9 mouse cellular contexts compared by ENCODE assay signal in the genomic region with DNA sequence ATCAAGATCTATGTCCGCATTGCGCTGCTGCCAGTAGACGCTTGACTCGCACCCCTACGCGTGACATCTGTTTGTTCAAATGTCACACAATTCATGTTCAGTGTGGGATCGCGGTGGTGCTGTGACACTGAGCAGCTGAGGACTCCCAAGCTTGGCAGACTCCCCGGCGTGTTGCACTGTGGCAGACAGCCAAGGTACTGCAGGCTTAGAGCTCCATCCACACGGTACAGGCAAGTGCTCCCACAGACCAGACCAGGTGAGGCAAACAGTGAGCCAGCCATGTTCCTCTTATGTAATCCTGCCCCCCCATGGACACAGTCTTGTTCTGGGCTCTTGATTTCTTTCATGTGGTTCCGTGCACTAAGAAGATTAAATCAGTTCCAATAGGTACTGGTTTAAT.
DNase-seq lines count a peak whose midpoint lies in the region; ATAC-seq and TF ChIP-seq lines count a peak whose summit lies in the region.
"Had no signal": no experiment of that assay in that cellular context is flagged by ENCODE, and none has a peak within 500 bp of the region (broad histone marks: within the 10 kb centered on the region; RNA-seq: fewer than 3 reads in every experiment).

No protein-coding gene starts in this region.

- no peaks in the 10 kb centered on the region for H3K9me3 ChIP-seq in embryonic facial prominence, embryonic 14.5 days (ENCODE audit: control insufficient read depth, low read length)
- no peaks in the 10 kb centered on the region for H3K9me3 ChIP-seq in embryonic facial prominence, embryonic 10.5 days
- no peaks in the 10 kb centered on the region for H3K9me3 ChIP-seq in kidney, postnatal 0 days (replicated peaks; ENCODE audit: low read length)
- no peaks in the 10 kb centered on the region for H3K9me3 ChIP-seq in limb, embryonic 13.5 days
- H3K9me3 ChIP-seq: limb, embryonic 15.5 days had no signal

- peak; percentile 68 for DNase-seq in embryonic facial prominence, embryonic 14.5 days (ENCODE audit: low spot score)
- DNase-seq in embryonic facial prominence, embryonic 10.5 days (ENCODE audit: low spot score) = no peak
- DNase-seq in brain, adult 2 months (ENCODE audit: low read depth, low spot score) = peak; percentile 90
- DNase-seq in gastrocnemius, postnatal 14 days = peak; percentile 57
- peak; percentile 47 for DNase-seq in kidney, postnatal 0 days (ENCODE audit: low spot score)
- peak; percentile 54 for DNase-seq in right cerebral cortex, postnatal 25 days
- no peak for DNase-seq in thymus, adult 18-20 months

- intact Hi-C loops in gastrocnemius, postnatal 14 days (cut with DNase I; ENCODE audit: low total_unique reads) = no loop called here

- peaks cover 3% of the 10 kb centered on the region; the same call in 1 of the 2 replicates for H3K4me1 ChIP-seq in embryonic facial prominence, embryonic 14.5 days (ENCODE audit: control insufficient read depth, insufficient read depth, low read length)
- no peaks in the 10 kb centered on the region for H3K4me1 ChIP-seq in embryonic facial prominence, embryonic 10.5 days
- no peaks in the 10 kb centered on the region for H3K4me1 ChIP-seq in kidney, postnatal 0 days (replicated peaks; ENCODE audit: insufficient read depth, low read length)
- H3K4me1 ChIP-seq in limb, embryonic 13.5 days = peaks cover 22% of the 10 kb centered on the region

- H3K9ac ChIP-seq in embryonic facial prominence, embryonic 14.5 days (ENCODE audit: low read depth, low read length) = no peak overlapping the region
- H3K9ac ChIP-seq in kidney, postnatal 0 days (ENCODE audit: low read depth, low read length) = no peak overlapping the region
- no peak overlapping the region for H3K9ac ChIP-seq in limb, embryonic 13.5 days
- H3K9ac ChIP-seq: limb, embryonic 15.5 days had no signal

- H3K4me3 ChIP-seq in embryonic facial prominence, embryonic 14.5 days (ENCODE audit: low read depth, low read length) = no peak overlapping the region
- H3K4me3 ChIP-seq in embryonic facial prominence, embryonic 10.5 days = no peak overlapping the region
- no peak overlapping the region for H3K4me3 ChIP-seq in kidney, postnatal 0 days (replicated peaks; ENCODE audit: low read depth, low read length)
- H3K4me3 ChIP-seq in limb, embryonic 13.5 days = no peak overlapping the region
- H3K4me3 ChIP-seq: limb, embryonic 15.5 days had no signal

- WGBS in embryonic facial prominence, embryonic 14.5 days = 71% methylated on average over 12 of the region's 12 CpGs
- WGBS in embryonic facial prominence, embryonic 10.5 days = 94% methylated on average over 12 of the region's 12 CpGs
- 53% methylated on average over 12 of the region's 12 CpGs for WGBS in kidney, postnatal 0 days
- 61% methylated on average over 12 of the region's 12 CpGs for WGBS in limb, embryonic 13.5 days

- H3K27me3 ChIP-seq in embryonic facial prominence, embryonic 14.5 days (replicated peaks; ENCODE audit: control insufficient read depth, insufficient read depth, low read length) = peaks cover 3% of the 10 kb centered on the region; the same call in 1 of the 2 replicates
- H3K27me3 ChIP-seq in embryonic facial prominence, embryonic 10.5 days (replicated peaks; ENCODE audit: low read depth, poor library complexity, severe bottlenecking) = no peaks in the 10 kb centered on the region
- no peaks in the 10 kb centered on the region for H3K27me3 ChIP-seq in kidney, postnatal 0 days (ENCODE audit: insufficient read depth, low read length)
- H3K27me3 ChIP-seq in limb, embryonic 13.5 days = peaks cover 4% of the 10 kb centered on the region; the same call in 1 of the 2 replicates

- TF ChIP-seq CTCF in kidney, postnatal 0 days (IDR thresholded peaks at IDR 0.05; ENCODE audit: low read depth) = peak; percentile 31; the same call in 1 of the 2 replicates

- no peaks in the 10 kb centered on the region for H3K36me3 ChIP-seq in embryonic facial prominence, embryonic 14.5 days (ENCODE audit: control insufficient read depth, insufficient read depth, low read length)
- H3K36me3 ChIP-seq in embryonic facial prominence, embryonic 10.5 days (replicated peaks) = no peaks in the 10 kb centered on the region
- no peaks in the 10 kb centered on the region for H3K36me3 ChIP-seq in kidney, postnatal 0 days (ENCODE audit: insufficient read depth, low read length)
- H3K36me3 ChIP-seq in limb, embryonic 13.5 days = no peaks in the 10 kb centered on the region
- H3K36me3 ChIP-seq: limb, embryonic 15.5 days had no signal

- peak; percentile 53; the same call in 1 of the 2 replicates for ATAC-seq in embryonic facial prominence, embryonic 14.5 days (ENCODE audit: low read depth)
- ATAC-seq in kidney, postnatal 0 days (replicated peaks; ENCODE audit: low FRiP score, low read depth) = no peak
- peak; percentile 77 for ATAC-seq in limb, embryonic 13.5 days (ENCODE audit: low FRiP score, low read depth)

- H3K4me2 ChIP-seq in embryonic facial prominence, embryonic 14.5 days (ENCODE audit: low read depth, low read length) = no peak overlapping the region
- H3K4me2 ChIP-seq in kidney, postnatal 0 days (ENCODE audit: low read length) = no peak overlapping the region
- peak overlapping the region; percentile 34 for H3K4me2 ChIP-seq in limb, embryonic 13.5 days (replicated peaks)
- H3K4me2 ChIP-seq: limb, embryonic 15.5 days had no signal

- no peak overlapping the region for H3K27ac ChIP-seq in embryonic facial prominence, embryonic 14.5 days (replicated peaks; ENCODE audit: low read depth, low read length)
- no peak overlapping the region for H3K27ac ChIP-seq in embryonic facial prominence, embryonic 10.5 days (replicated peaks)
- H3K27ac ChIP-seq in kidney, postnatal 0 days = no peak overlapping the region
- no peak overlapping the region for H3K27ac ChIP-seq in limb, embryonic 13.5 days
- H3K27ac ChIP-seq: limb, embryonic 15.5 days had no signal

Comparison
In these comparisons a context has a peak if more than half of its experiments do, and no peak if none do; other contexts are left out.
1. DNase-seq: peak in embryonic facial prominence, embryonic 14.5 days (single experiment), brain, adult 2 months (single experiment), gastrocnemius, postnatal 14 days (single experiment), kidney, postnatal 0 days (single experiment) and right cerebral cortex, postnatal 25 days (single experiment); none in embryonic facial prominence, embryonic 10.5 days (single experiment) and thymus, adult 18-20 months (0 of 2).